Mouse (Mus musculus) MEL (cell line): ENCODE results near the gene Nudt16l1. TPM values are rescaled to one million over a fixed set of nuclear protein-coding genes. Genes with fewer than 3 reads are reported as not detected.

ENCODE experiments used
- DNase-seq: peaks from one replicate; pipeline ENCODE4 v3.0.0; 2011; ENCODE audit warnings: low read depth, low spot score
- H3K27ac ChIP-seq: 2 replicates; pipeline ENCODE4 v1.5.1; 2012; ENCODE audit warnings: low read depth, mild to moderate bottlenecking, control low read depth, low read length, moderate library complexity; ENCODE audit not compliant: control insufficient read depth
- H3K27me3 ChIP-seq, 2 experiments: fragments of 150-350 bp in 1 of 2; sonication (generic) in 1 of 2; 2 replicates each; pipeline ENCODE4 v1.6.1; 2012; ENCODE audit warnings: low read length in 2 of 2, mild to moderate bottlenecking in 2 of 2, improper control_type of control experiment in 1 of 2, moderate library complexity in 1 of 2; ENCODE audit not compliant: insufficient read depth in 2 of 2, control insufficient read depth in 1 of 2
- H3K36me3 ChIP-seq, 2 experiments: 2 replicates each; pipeline ENCODE4 v1.6.1; 2012 to 2014; ENCODE audit warnings: low read length in 2 of 2, improper control_type of control experiment in 1 of 2, inconsistent platforms in 1 of 2, mild to moderate bottlenecking in 1 of 2; ENCODE audit not compliant: insufficient read depth in 2 of 2, control insufficient read depth in 1 of 2
- H3K4me1 ChIP-seq, 2 experiments: fragments of 150-350 bp in 1 of 2; sonication (generic) in 1 of 2; 2 replicates each; pipeline ENCODE4 v1.6.1; 2012; ENCODE audit warnings: low read length in 2 of 2, improper control_type of control experiment in 1 of 2, mild to moderate bottlenecking in 1 of 2; ENCODE audit not compliant: insufficient read depth in 2 of 2, control insufficient read depth in 1 of 2
- H3K4me3 ChIP-seq, 2 experiments: fragments of 150-350 bp in 1 of 2; sonication (generic) in 1 of 2; 2 replicates each; pipeline ENCODE4 v1.5.1; 2012; ENCODE audit warnings: low read depth in 2 of 2, low read length in 2 of 2, mild to moderate bottlenecking in 2 of 2, moderate library complexity in 2 of 2, control low read depth in 1 of 2, improper control_type of control experiment in 1 of 2; ENCODE audit not compliant: control insufficient read depth in 1 of 2, insufficient read depth in 1 of 2
- H3K79me2 ChIP-seq: 2 replicates; pipeline ENCODE4 v1.6.1; 2012; ENCODE audit warnings: mild to moderate bottlenecking, low read length, moderate library complexity; ENCODE audit not compliant: control insufficient read depth, poor library complexity, insufficient read depth
- H3K9ac ChIP-seq: 2 replicates; pipeline ENCODE4 v1.6.1; 2012; ENCODE audit warnings: low read depth, mild to moderate bottlenecking, control low read depth, low read length, moderate library complexity; ENCODE audit not compliant: control insufficient read depth, poor library complexity, severe bottlenecking
- H3K9me3 ChIP-seq: fragments of 150-350 bp; sonication (generic); replicated peaks from 2 replicates; pipeline ENCODE4 v1.6.1; 2012; ENCODE audit warnings: mild to moderate bottlenecking, low read length, improper control_type of control experiment, moderate library complexity; ENCODE audit not compliant: insufficient read depth
- CHD2 ChIP-seq: IDR thresholded peaks from 2 replicates; pipeline ENCODE4 v1.6.1; 2011; ENCODE audit warnings: low read length, improper control_type of control experiment
- EP300 ChIP-seq, 2 experiments: IDR thresholded peaks; 2 replicates each; pipeline ENCODE4 v1.6.1; 2011; ENCODE audit warnings: improper control_type of control experiment in 2 of 2, low read length in 2 of 2, low read depth in 1 of 2, mild to moderate bottlenecking in 1 of 2
- GATA1 ChIP-seq: IDR thresholded peaks from 2 replicates; pipeline ENCODE4 v1.6.1; 2011; ENCODE audit warnings: low read depth, low read length, improper control_type of control experiment
- HCFC1 ChIP-seq: IDR thresholded peaks from 2 replicates; pipeline ENCODE4 v1.6.1; 2012; ENCODE audit warnings: low read depth, mild to moderate bottlenecking, inconsistent platforms, low read length, improper control_type of control experiment, moderate library complexity
- MXI1 ChIP-seq: IDR thresholded peaks from 2 replicates; pipeline ENCODE4 v1.6.1; 2011; ENCODE audit warnings: mild to moderate bottlenecking, low read depth, low read length, improper control_type of control experiment
- NELFE ChIP-seq: IDR thresholded peaks from 2 replicates; pipeline ENCODE4 v1.6.1; 2011; ENCODE audit warnings: low read depth, low read length, improper control_type of control experiment
- POLR2AphosphoS2 ChIP-seq: IDR thresholded peaks from 2 replicates; pipeline ENCODE4 v1.6.1; 2011; ENCODE audit warnings: low read length, improper control_type of control experiment
- POLR2AphosphoS5 ChIP-seq: IDR thresholded peaks from 2 replicates; pipeline ENCODE4 v1.6.1; 2012; ENCODE audit warnings: low read depth, borderline replicate concordance, mild to moderate bottlenecking, inconsistent platforms, low read length, moderate library complexity, mixed read lengths
- RAD21 ChIP-seq: IDR thresholded peaks from 2 replicates; pipeline ENCODE4 v1.6.1; 2011; ENCODE audit warnings: mild to moderate bottlenecking, low read depth, low read length, improper control_type of control experiment
- RCOR1 ChIP-seq: IDR thresholded peaks from 2 replicates; pipeline ENCODE4 v1.6.1; 2012; ENCODE audit warnings: low read depth, mild to moderate bottlenecking, inconsistent platforms, low read length, improper control_type of control experiment
- SIN3A ChIP-seq: IDR thresholded peaks from 2 replicates; pipeline ENCODE4 v1.6.1; 2012; ENCODE audit warnings: low read length, improper control_type of control experiment, inconsistent platforms
- TAL1 ChIP-seq: IDR thresholded peaks from 2 replicates; pipeline ENCODE4 v1.6.1; 2012; ENCODE audit warnings: mild to moderate bottlenecking, inconsistent platforms, low read length, moderate library complexity, mixed read lengths
- TBP ChIP-seq: IDR thresholded peaks from 2 replicates; pipeline ENCODE4 v1.8.0; 2011; ENCODE audit warnings: low read depth, low read length, improper control_type of control experiment
- TCF12 ChIP-seq: IDR thresholded peaks from 2 replicates; pipeline ENCODE4 v1.6.1; 2014; ENCODE audit warnings: low read depth, mild to moderate bottlenecking, inconsistent platforms, low read length, improper control_type of control experiment, moderate library complexity
- ZMIZ1 ChIP-seq: IDR thresholded peaks from 2 replicates; pipeline ENCODE4 v1.6.1; 2012; ENCODE audit warnings: low read depth, mild to moderate bottlenecking, inconsistent platforms, low read length, improper control_type of control experiment, moderate library complexity
- polyA plus RNA-seq, 2 experiments: library from polyadenylated mRNA; stranded (reverse) in 1 of 2; unstranded in 1 of 2; fragments of >175 nt in 1 of 2; fragments of >200 nt in 1 of 2; gene quantifications; 2 replicates each; pipeline versions ENCODE4 v1.2.1 to v1.2.4; 2012; ENCODE audit warnings: low replicate concordance in 2 of 2, low read depth in 1 of 2; ENCODE audit not compliant: insufficient read length in 2 of 2, insufficient read depth in 1 of 2, missing spikeins in 1 of 2
- total RNA-seq: library from RNA; depleted of rRNA; stranded (reverse); fragments of 300-350 nt; gene quantifications from 2 replicates; pipeline ENCODE4 v1.2.3, GENCODE M21; 2012

Gene Nudt16l1
- total and polyA plus RNA-seq, 3 experiments: 41.1 to 69.3 TPM; not detected in 1

GRCm38 (mm10) chr16:4974521-4974920, 36.0 kb downstream of the Nudt16l1 start:
- no peaks in the 10 kb centered on the region for H3K79me2 ChIP-seq

GRCm38 (mm10) chr16:4976180-4976579, 37.6 kb downstream of the Nudt16l1 start:
- no peak for DNase-seq
- no peak overlapping the region for H3K4me3 ChIP-seq
- no peaks in the 10 kb centered on the region for H3K9me3 ChIP-seq
- no peaks in the 10 kb centered on the region for H3K36me3 ChIP-seq
- H3K79me2 ChIP-seq: no peaks in the 10 kb centered on the region
- H3K9ac ChIP-seq: no peak overlapping the region
- H3K4me1 ChIP-seq: no peaks in the 10 kb centered on the region
- no peaks in the 10 kb centered on the region for H3K27me3 ChIP-seq
- H3K27ac ChIP-seq: no peak overlapping the region
- TF ChIP-seq ZMIZ1 (no peak), TAL1 (no peak), SIN3A (no peak)

More at GRCm38 (mm10) chr16:4974521-4974920, 36.0 kb downstream of the Nudt16l1 start:
- Histone ChIP-seq H3K4me1 (no peaks in the 10 kb centered on the region), H3K9me3 (no peaks in the 10 kb centered on the region), H3K36me3 (no peaks in the 10 kb centered on the region), H3K9ac (no peak overlapping the region), H3K4me3 (no peak overlapping the region), H3K27ac (no peak overlapping the region), H3K27me3 (no peaks in the 10 kb centered on the region)
- DNase-seq: no peak
- TF ChIP-seq EP300 (IDR thresholded peaks at IDR 0.05; ENCODE audit: low read depth in 1 of 2, low read length in 2 of 2) (no peak), MXI1 (no peak), POLR2AphosphoS2 (no peak), RAD21 (no peak), TCF12 (no peak), HCFC1 (no peak), NELFE (no peak), POLR2AphosphoS5 (no peak), RCOR1 (no peak)

GRCm38 (mm10) chr16:4978275-4979051, 39.9 kb downstream of the Nudt16l1 start:
- no peaks in the 10 kb centered on the region for H3K4me1 ChIP-seq
- H3K27ac ChIP-seq: no peak overlapping the region
- no peaks in the 10 kb centered on the region for H3K36me3 ChIP-seq
- H3K27me3 ChIP-seq: peaks cover 0 to 3% of the 10 kb centered on the region in 2 experiments; a peak in 2 of 4 replicates
- no peak overlapping the region for H3K4me3 ChIP-seq
- no peak overlapping the region for H3K9ac ChIP-seq
- TF ChIP-seq TBP (no peak), GATA1 (no peak), CHD2 (no peak)
- no peak for DNase-seq
- H3K79me2 ChIP-seq: no peaks in the 10 kb centered on the region
- H3K9me3 ChIP-seq: no peaks in the 10 kb centered on the region
